8 mouse cellular contexts compared by ENCODE assay signal in the genomic region with DNA sequence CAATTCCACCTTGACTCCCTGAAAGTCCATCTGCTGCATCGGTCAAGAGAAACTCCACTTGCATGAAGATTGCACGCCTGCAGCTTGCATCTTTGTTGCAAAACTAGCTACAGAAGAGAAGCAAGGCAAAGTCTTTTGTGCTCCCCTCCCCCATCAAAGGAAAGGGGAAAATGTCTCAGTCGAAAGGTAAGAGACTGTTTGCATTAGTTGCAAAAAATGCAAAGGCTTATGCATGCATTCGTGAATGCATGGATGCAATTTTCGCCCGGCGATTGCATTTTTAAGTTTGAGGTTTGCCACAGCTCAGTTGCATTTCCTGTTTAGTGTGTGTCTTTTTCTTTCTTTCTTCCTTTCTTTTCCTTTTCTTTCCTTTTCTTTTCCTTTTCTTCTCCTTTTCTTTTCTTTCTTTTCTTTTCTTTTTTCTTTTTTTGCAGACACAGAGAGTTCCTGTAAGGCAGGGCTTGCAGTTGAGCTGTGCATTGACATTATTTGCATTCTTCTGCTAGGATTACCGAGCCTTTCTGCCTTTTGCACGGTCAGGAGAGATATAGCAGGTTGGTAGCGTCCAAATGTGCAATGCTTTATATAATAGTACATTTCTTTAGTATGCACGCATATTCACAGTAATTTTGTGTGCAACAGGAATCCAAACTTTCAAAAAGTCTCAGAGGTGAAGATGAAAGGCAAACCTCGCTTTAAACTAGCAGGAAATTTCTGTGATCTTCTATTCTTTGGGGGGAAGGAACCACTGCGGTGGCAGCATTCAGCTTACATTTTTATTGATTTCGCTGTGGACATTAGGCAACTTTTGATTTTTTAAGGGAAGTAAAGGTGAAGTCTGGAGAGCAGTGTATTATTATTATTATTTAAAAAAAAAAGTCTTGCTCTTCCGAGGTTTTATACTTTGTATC. TPM values are rescaled to one million over a fixed set of nuclear protein-coding genes. Genes with fewer than 3 reads are reported as not detected.
DNase-seq lines count a peak whose midpoint lies in the region; ATAC-seq and TF ChIP-seq lines count a peak whose summit lies in the region.

No protein-coding gene starts in this region.

- peak overlapping the region; percentile 46 for H3K4me2 ChIP-seq in embryonic facial prominence, embryonic 11.5 days (ENCODE audit: low read depth, low read length)
- peak overlapping the region; percentile 77 for H3K4me2 ChIP-seq in intestine, embryonic 14.5 days (ENCODE audit: low read length)

- no peak for TF ChIP-seq CTCF in lung, adult 2 months (IDR thresholded peaks at IDR 0.05; ENCODE audit: insufficient read depth, low read length)

- peaks cover 4% of the 10 kb centered on the region for H3K4me1 ChIP-seq in lung, adult 2 months (ENCODE audit: control insufficient read depth, insufficient read depth, low read length)
- no peaks in the 10 kb centered on the region for H3K4me1 ChIP-seq in embryonic facial prominence, embryonic 11.5 days (ENCODE audit: control insufficient read depth, insufficient read depth, low read length)
- peaks cover 22% of the 10 kb centered on the region for H3K4me1 ChIP-seq in intestine, embryonic 14.5 days (replicated peaks; ENCODE audit: control insufficient read depth, insufficient read depth, low read length)

- no peaks in the 10 kb centered on the region for H3K9me3 ChIP-seq in embryonic facial prominence, embryonic 11.5 days (replicated peaks; ENCODE audit: control insufficient read depth, low read length)
- no peaks in the 10 kb centered on the region for H3K9me3 ChIP-seq in intestine, embryonic 14.5 days (ENCODE audit: control insufficient read depth, low read length)

- H3K4me3 ChIP-seq in lung, adult 2 months (replicated peaks; ENCODE audit: extremely low read depth, low read depth, low read length), result peak overlapping the region; percentile 88
- H3K4me3 ChIP-seq in embryonic facial prominence, embryonic 11.5 days (ENCODE audit: low read depth, low read length), result peak overlapping the region; percentile 54
- peak overlapping the region; percentile 83 for H3K4me3 ChIP-seq in intestine, embryonic 14.5 days (ENCODE audit: low read depth, low read length)

- WGBS in lung, adult 2 months, result 3% methylated on average over 15 of the region's 15 CpGs
- 10% methylated on average over 15 of the region's 15 CpGs for WGBS in embryonic facial prominence, embryonic 11.5 days
- WGBS in intestine, embryonic 14.5 days, result 8% methylated on average over 15 of the region's 15 CpGs

- H3K9ac ChIP-seq in embryonic facial prominence, embryonic 11.5 days (replicated peaks; ENCODE audit: low read length), result peak overlapping the region; percentile 70
- H3K9ac ChIP-seq in intestine, embryonic 14.5 days (ENCODE audit: low read length), result peak overlapping the region; percentile 33

- no peak for TF ChIP-seq POLR2A in lung, adult 2 months (IDR thresholded peaks at IDR 0.05; ENCODE audit: borderline replicate concordance, extremely low read depth, low read depth, low read length)

- no peak overlapping the region; the same call in 1 of the 2 replicates for H3K27ac ChIP-seq in embryonic facial prominence, embryonic 11.5 days (replicated peaks; ENCODE audit: low read depth, low read length)
- H3K27ac ChIP-seq in intestine, embryonic 14.5 days (ENCODE audit: low read depth), result peak overlapping the region; percentile 57

- H3K36me3 ChIP-seq in embryonic facial prominence, embryonic 11.5 days (replicated peaks; ENCODE audit: control insufficient read depth, insufficient read depth, low read depth, low read length), result no peaks in the 10 kb centered on the region
- no peaks in the 10 kb centered on the region for H3K36me3 ChIP-seq in intestine, embryonic 14.5 days (ENCODE audit: control insufficient read depth, insufficient read depth, low read length)

- no peak; the same call in 1 of the 2 replicates for ATAC-seq in embryonic facial prominence, embryonic 11.5 days (replicated peaks; ENCODE audit: insufficient number of reproducible peaks, low FRiP score, low TSS enrichment, low read depth)
- peak; percentile 6; the same call in 1 of the 2 replicates for ATAC-seq in intestine, embryonic 14.5 days (replicated peaks; ENCODE audit: low FRiP score, low TSS enrichment, low read depth)

- no peak for DNase-seq in lung, adult 2 months
- DNase-seq in lung, postnatal 25 days (ENCODE audit: low spot score), result no peak
- DNase-seq in embryonic facial prominence, embryonic 11.5 days (ENCODE audit: low spot score), result peak; percentile 62
- DNase-seq in intestine, embryonic 14.5 days (ENCODE audit: low spot score), result no peak
- peak; percentile 22 for DNase-seq in naive thymus-derived CD4-positive, alpha-beta T cell, adult 2 months (ENCODE audit: low read depth)
- DNase-seq in Muller cell, postnatal 12 days (ENCODE audit: inconsistent ontology term), result no peak
- no peak for DNase-seq in layer of hippocampus, adult 9-10 months (ENCODE audit: low spot score)
- DNase-seq in left cerebral cortex, adult 9 months (ENCODE audit: low spot score in 2 of 2), result no peak

- H3K27me3 ChIP-seq in embryonic facial prominence, embryonic 11.5 days (ENCODE audit: control insufficient read depth, insufficient read depth, low read length), result no peaks in the 10 kb centered on the region
- H3K27me3 ChIP-seq in intestine, embryonic 14.5 days (replicated peaks; ENCODE audit: control insufficient read depth, insufficient read depth, low read length), result no peaks in the 10 kb centered on the region

RNA-seq across cellular contexts. Expression of gene Map2k6, which starts 0.6 kb away (rescaled TPM):
- polyA plus RNA-seq in lung, adult 2 months (2012; rRNA removed), result 2.1 and 2.3 TPM in 2 replicates
- polyA plus RNA-seq in embryonic facial prominence, embryonic 11.5 days (2014; fragmentation: Nextera tagmentation; extraction: Ambion mirVana), result 54.0 and 54.3 TPM in 2 replicates
- 25.5 and 26.4 TPM in 2 replicates for polyA plus RNA-seq in intestine, embryonic 14.5 days (2014; fragmentation: Nextera tagmentation; extraction: Ambion mirVana)

Comparison
In these comparisons a context has a peak if more than half of its experiments do, and no peak if none do; other contexts are left out.
1. DNase-seq: peak in embryonic facial prominence, embryonic 11.5 days (single experiment) and naive thymus-derived CD4-positive, alpha-beta T cell, adult 2 months (single experiment); none in lung, adult 2 months (single experiment), lung, postnatal 25 days (single experiment), intestine, embryonic 14.5 days (single experiment), Muller cell, postnatal 12 days (single experiment), layer of hippocampus, adult 9-10 months (single experiment) and left cerebral cortex, adult 9 months (0 of 2).
2. Peak in every context shown above with its lines, with median percentiles within 50 percentile points of each other: H3K4me3 ChIP-seq.